Mouse (Mus musculus): ENCODE results near the gene Trmt61a.
"Not testable (repeated sequence)": the region's sequence is repeated elsewhere in the genome, so short reads cannot be mapped to it uniquely, and the experiment has no call there.

The Trmt61a gene

DNA sequence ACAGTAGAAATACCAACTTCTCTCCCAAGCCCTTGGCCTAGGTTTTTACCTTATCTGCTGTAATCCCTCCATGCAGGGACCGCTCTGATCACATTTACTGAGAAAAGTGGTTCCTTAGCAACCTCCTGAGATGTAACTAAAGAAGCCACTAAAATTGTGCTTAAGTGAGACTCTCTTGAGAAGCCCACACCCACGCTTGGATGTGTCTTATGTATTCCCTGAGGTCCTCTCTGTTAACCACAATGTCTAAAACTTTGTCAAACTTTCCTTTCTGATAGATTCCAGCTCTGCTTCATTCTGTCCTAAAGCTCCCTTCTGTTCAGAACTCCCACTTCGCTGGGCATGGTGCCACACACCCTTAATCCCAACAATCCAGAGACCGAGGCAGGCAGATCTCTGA is 21.6 kb downstream of the Trmt61a start:
- DNase-seq = no peak

DNA sequence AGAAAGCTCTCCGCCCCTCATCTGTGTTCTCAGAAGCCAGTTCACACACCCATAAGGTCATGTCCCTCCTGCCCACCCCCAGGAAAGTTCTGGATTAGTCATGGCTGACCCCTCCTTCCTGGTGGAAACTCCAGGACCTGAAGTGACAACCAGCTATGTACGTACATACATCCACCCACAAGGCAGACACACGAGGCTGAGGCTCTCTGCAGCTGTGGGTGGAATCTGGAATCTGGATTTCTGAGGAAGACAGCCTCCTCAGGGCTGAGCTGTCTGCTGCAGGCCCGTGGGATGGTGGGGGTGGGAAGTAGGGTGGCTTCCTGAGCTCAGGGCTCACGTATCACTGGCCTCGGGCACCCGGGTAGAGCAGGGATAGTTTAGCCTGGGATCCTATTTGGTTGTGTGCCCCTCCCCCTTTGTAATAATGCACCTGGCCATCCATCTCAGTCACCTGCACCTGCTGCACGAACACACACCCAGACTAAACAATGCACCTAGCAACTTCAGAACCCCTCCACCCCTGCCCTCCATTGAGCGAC is 23.1 kb downstream of the Trmt61a start:
- DNase-seq = no peak

DNA sequence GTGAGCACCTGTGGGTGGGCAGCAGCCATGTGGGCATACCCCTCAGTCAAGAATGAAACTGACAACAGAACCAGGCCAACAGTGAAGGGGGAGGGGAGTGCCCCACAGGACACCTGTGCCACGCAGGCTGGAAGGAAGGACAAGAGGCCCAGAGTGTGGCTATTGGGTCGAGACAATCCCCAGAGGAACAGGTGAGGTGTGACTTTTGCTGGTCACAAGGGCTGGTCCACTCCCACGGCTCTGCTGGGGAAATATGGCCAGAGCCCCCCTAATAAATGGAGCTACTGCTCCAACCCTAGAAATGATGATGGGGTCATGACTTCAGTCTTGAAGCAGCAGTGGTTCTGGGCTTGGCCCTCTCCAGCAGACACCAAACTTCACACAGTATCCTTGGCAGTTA is 25.4 kb downstream of the Trmt61a start:
- DNase-seq = no peak

GRCm38 (mm10) chr12:111704609-111705008 is 26.7 kb downstream of the Trmt61a start:
- DNase-seq = no peak

DNA sequence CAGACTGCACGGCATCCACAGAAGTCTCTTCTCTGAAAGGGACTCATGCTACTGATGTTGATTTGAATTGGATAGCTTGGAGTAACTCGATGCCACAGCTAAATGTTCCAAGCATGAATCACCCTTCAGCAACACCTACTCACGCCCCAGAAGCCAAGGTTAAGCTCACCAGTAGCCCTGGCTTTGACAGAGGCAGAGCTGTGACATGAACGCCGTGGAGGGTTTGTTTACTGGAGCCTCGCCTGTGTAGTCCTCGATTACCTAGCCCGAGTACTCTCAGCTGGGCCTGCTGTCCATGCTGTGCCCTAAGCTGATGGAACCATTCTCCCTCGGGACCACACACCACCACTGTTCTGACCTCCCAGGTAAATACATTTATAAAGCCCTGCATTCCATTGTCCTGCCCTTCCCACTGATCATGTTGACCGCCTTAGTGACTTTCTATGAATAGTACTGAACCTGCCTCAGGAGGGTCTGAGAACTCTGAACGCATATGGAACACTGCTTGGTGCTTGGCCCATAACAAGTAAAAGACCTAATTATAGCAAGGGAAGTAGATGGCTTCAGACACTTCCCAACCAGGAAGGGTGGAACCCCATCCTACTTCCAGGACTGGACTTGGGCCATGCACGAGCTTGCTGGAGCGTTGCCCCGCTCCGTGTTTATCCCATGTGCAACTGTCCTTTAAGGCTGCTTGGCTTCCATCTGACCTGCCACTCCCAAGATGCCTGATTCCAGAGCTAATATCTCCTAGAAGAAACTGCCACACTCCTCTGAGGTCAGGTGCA is 27.5 kb downstream of the Trmt61a start:
- DNase-seq = no peak

GRCm38 (mm10) chr12:111708181-111708580 is 30.3 kb downstream of the Trmt61a start:
- DNase-seq = no peak

- no peak for DNase-seq
Observed at GRCm38 (mm10) chr12:111710091-111710490, 32.2 kb downstream of the Trmt61a start.

- DNase-seq = no peak
Observed at GRCm38 (mm10) chr12:111712476-111712875, 34.6 kb downstream of the Trmt61a start.

- peak; percentile 90 for DNase-seq
Observed at GRCm38 (mm10) chr12:111713004-111713651, 35.2 kb downstream of the Trmt61a start, which contains the start of the genes Bag5 and Apopt1. Bag5 (minus strand) TSS chr12:111713257. Apopt1 (plus strand) TSS chr12:111713261.

DNA sequence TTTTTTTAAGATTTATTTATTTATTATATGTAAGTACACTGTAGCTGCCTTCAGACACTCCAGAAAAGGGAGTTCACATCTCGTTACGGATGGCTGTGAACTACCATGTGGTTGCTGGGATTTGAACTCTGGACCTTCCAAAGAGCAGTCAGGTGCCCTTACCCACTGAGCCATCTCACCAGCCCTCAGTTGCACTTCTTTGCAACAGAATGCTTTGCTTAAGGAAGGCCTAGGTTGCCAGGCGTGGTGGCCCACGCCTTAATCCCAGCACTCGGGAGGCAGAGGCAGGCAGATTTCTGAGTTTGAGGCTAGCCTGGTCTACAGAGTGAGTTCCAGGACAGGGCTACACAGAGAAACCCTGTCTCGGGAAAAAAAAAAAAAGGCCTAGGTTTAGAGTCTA is 36.0 kb downstream of the Trmt61a start:
- not testable (repeated sequence) for DNase-seq

GRCm38 (mm10) chr12:111716505-111716904 is 38.6 kb downstream of the Trmt61a start:
- no peak for DNase-seq

- DNase-seq = peak; percentile 79
Observed at GRCm38 (mm10) chr12:111718656-111719055, 40.8 kb downstream of the Trmt61a start.

GRCm38 (mm10) chr12:111720222-111720621 is 42.3 kb downstream of the Trmt61a start:
- DNase-seq = no peak

- no peak for DNase-seq
Observed at GRCm38 (mm10) chr12:111722654-111723053, 44.7 kb downstream of the Trmt61a start.

GRCm38 (mm10) chr12:111724638-111725337 is 46.9 kb downstream of the Trmt61a start:
- DNase-seq = peak; percentile 89

DNA sequence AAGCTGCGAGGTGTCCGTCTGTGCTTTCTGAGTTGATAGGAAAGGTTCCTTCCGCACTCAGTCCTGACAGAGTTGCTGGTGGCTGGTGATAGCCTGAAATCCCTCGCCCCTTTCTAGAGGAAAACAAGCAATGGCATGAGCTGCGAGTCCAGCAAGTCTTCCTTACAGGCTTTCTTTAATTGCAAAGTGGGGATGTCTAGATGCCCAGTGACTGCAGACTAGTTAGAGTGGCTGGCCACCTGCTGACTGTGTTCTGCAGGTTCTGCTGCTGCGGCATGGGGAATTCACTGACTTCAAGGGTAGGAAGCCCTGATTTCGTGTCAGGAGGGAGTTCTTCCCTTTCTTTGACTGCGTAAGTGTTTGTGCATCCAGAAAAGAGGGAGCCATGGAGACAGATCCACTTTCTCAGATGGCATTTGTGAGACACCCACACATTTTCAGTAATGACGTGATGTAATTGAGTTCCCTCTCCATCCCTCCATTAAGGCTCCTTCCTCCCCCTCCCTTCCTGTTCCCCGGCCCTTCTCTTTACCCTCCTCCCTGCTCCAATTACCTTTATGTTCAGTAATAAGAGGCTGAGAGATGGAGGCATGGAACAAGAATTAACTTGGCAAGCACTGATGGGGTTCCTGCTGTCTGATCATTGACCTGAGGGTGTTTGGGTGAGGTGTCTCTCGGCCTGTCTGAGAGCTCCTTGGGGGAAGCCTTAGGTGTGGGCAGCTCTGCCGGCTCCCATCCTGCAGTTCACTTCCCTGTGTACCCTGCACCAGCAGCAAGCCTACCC is 47.6 kb downstream of the Trmt61a start:
- no peak for DNase-seq

DNA sequence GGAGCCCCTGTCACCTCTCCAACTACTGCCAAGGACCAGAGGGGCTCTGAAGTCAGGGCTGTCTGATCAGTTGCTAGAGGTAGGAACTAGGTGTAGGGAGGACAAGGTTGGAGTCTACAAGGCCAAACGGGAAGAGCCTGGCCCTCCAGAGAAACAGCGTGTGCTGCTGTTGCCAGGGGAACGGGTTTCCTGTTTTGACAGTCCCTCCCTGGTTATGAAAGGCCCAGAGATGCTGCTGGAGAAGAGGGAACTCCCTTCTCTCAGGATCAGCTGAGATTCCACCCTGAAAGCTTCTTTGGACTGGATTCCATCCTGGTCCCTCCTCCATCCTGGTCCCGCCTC is 48.2 kb downstream of the Trmt61a start:
- peak; percentile 58 for DNase-seq

- DNase-seq = no peak
Observed at GRCm38 (mm10) chr12:111727956-111728355, 50.1 kb downstream of the Trmt61a start.

GRCm38 (mm10) chr12:111731822-111732807 is 54.2 kb downstream of the Trmt61a start:
- peak; percentile 92 for DNase-seq

- DNase-seq = peak; percentile 50
Observed at GRCm38 (mm10) chr12:111732921-111733320, 55.0 kb downstream of the Trmt61a start.

Measured in cerebellum, adult 11-12 months (tissue).